Mouse (Mus musculus) kidney, postnatal 0 days (tissue): ENCODE data around the gene Tardbp. TPM values are rescaled to one million over a fixed set of nuclear protein-coding genes. Genes with fewer than 3 reads are reported as not detected.

ENCODE experiments used
- ATAC-seq: fragments of 200-750 bp; cut with Nextera tagmentation; replicated peaks from 2 replicates; pipeline ENCODE4 v1.8.0; 2017; ENCODE audit warnings: low read depth, moderate number of reproducible peaks, moderate TSS enrichment, moderate library complexity; ENCODE audit not compliant: low FRiP score
- DNase-seq: peaks from one replicate; pipeline ENCODE4 v3.0.0-alpha.2; 2016; ENCODE audit warnings: low spot score
- H3K27ac ChIP-seq: fragments of 300-500 bp; sonication (generic); 2 replicates; pipeline ENCODE4 v1.5.1; 2014; ENCODE audit warnings: mild to moderate bottlenecking
- H3K27me3 ChIP-seq: fragments of 300-500 bp; sonication (generic); 2 replicates; pipeline ENCODE4 v1.6.1; 2014; ENCODE audit warnings: low read length, mixed read lengths; ENCODE audit not compliant: insufficient read depth
- H3K36me3 ChIP-seq: fragments of 300-500 bp; sonication (generic); 2 replicates; pipeline ENCODE4 v1.6.1; 2014; ENCODE audit warnings: low read length, mixed read lengths; ENCODE audit not compliant: insufficient read depth
- H3K4me1 ChIP-seq: fragments of 300-500 bp; sonication (generic); replicated peaks from 2 replicates; pipeline ENCODE4 v1.6.1; 2014; ENCODE audit warnings: antibody characterized with exemption, low read length, mixed read lengths; ENCODE audit not compliant: insufficient read depth
- H3K4me2 ChIP-seq: fragments of 300-500 bp; sonication (generic); 2 replicates; pipeline ENCODE4 v1.6.1; 2014; ENCODE audit warnings: mild to moderate bottlenecking, low read length, moderate library complexity, mixed read lengths
- H3K4me3 ChIP-seq: fragments of 300-500 bp; sonication (generic); replicated peaks from 2 replicates; pipeline ENCODE4 v1.5.1; 2014; ENCODE audit warnings: low read depth, low read length
- H3K9ac ChIP-seq: fragments of 300-500 bp; sonication (generic); 2 replicates; pipeline ENCODE4 v1.6.1; 2014; ENCODE audit warnings: low read depth, low read length
- H3K9me3 ChIP-seq: fragments of 300-500 bp; sonication (generic); replicated peaks from 2 replicates; pipeline ENCODE4 v1.6.1; 2016; ENCODE audit warnings: low read length, inconsistent platforms, mixed read lengths
- CTCF ChIP-seq: IDR thresholded peaks from 2 replicates; pipeline ENCODE4 v1.5.1; 2016; ENCODE audit warnings: antibody characterized with exemption, low read depth, mild to moderate bottlenecking, moderate library complexity
- WGBS: fragments of 180-500 bp; shearing (Covaris S2); extraction: QIAGEN DNeasy Blood & Tissue Kit; methylation state at CpG from one replicate; pipeline ENCODE4 v1.1.7; 2014; 5-methylcytosine and 5-hydroxymethylcytosine counted together
- polyA plus RNA-seq: library from polyadenylated mRNA; unstranded; fragments of >200 nt; fragmentation: Nextera tagmentation; extraction: Ambion mirVana; gene quantifications from 2 replicates; pipeline ENCODE4 v1.2.1, GENCODE M21; 2015

Tardbp gene
- polyA plus RNA-seq, 1 experiment from 2014 or later, result 241 TPM

DNA sequence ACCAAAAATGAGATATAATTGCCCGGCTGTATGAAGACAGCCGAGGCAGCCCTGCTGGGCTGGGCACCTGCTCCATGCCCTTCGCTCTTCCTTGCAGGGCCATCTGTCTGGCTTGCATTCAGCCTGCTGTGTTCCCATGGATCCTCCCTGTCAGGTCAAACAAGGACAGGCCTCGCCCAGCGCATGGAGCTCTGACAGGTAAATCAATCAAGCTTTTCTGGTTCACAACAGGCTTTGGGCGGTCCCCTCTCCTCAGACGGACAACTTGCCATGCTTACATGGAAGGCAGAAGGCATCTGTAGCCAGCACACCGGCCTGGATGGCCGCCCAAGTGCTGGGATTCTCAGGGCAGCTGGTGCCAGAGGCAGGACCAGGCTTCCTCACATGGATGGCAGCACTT lies 24.2 kb upstream of the Tardbp start:
- H3K27me3 ChIP-seq, result no peaks in the 10 kb centered on the region

DNA sequence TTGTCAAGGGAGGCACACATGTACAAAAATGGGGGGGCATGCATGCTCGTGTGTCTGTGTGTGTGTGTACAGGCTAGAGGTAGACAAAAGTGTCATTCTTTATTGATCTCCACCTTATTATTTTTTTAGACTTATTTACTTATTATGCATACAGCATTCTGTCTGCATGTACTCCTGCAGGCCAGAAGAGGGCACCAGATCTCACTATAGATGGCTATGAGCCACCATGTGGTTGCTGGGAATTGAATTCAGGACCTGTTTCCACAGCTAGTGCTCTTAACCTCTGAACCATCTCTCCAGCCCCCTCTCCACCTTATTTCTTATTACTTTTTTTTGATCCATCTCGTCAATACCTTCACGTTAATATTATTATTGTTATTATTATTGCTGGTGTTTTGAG lies 22.5 kb upstream of the Tardbp start:
- Histone ChIP-seq H3K4me2 (no peak overlapping the region), H3K36me3 (no peaks in the 10 kb centered on the region), H3K4me1 (no peaks in the 10 kb centered on the region), H3K9ac (no peak overlapping the region), H3K4me3 (no peak overlapping the region), H3K27me3 (no peaks in the 10 kb centered on the region), H3K9me3 (no peaks in the 10 kb centered on the region), H3K27ac (no peak overlapping the region)
- ATAC-seq, result no peak
- no peak for DNase-seq
- TF ChIP-seq CTCF, result peak; percentile 65
- WGBS, result 73% methylated on average over 3 of the region's 3 CpGs

More for the DNA sequence above, 24.2 kb upstream of the Tardbp start:
- Histone ChIP-seq H3K4me1 (no peaks in the 10 kb centered on the region), H3K27ac (no peak overlapping the region), H3K36me3 (no peaks in the 10 kb centered on the region), H3K4me2 (no peak overlapping the region), H3K9ac (no peak overlapping the region), H3K9me3 (no peaks in the 10 kb centered on the region), H3K4me3 (no peak overlapping the region)
- ATAC-seq (no peak), DNase-seq (no peak)
- 70% methylated on average over 9 of the region's 9 CpGs for WGBS
- no peak for TF ChIP-seq CTCF

DNA sequence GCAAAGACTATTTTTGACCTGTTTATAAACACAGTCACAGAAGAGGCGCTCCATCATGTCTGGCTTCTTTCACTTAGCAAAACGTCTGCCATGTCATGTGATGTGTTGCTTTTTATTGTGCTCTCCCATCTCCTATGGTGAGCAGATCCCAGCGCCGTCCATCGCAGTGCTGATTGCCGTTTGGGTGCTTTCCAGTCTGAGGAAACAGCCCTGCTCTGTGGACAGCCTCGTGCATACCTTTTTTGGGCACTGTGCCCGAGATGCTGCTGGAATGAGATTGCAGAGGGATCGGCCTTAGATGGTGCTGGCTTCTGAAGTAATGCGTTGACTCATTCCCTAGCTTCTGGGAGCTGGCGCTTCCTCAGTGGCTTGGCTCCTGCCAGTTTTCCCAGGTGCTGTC lies 19.8 kb upstream of the Tardbp start:
- Histone ChIP-seq H3K4me1 (no peaks in the 10 kb centered on the region), H3K9me3 (no peaks in the 10 kb centered on the region), H3K27me3 (no peaks in the 10 kb centered on the region), H3K9ac (no peak overlapping the region), H3K4me2 (no peak overlapping the region), H3K27ac (no peak overlapping the region), H3K36me3 (no peaks in the 10 kb centered on the region), H3K4me3 (no peak overlapping the region)
- TF ChIP-seq CTCF, result no peak
- WGBS, result 56% methylated on average over 11 of the region's 11 CpGs
- ATAC-seq (no peak), DNase-seq (no peak)

- H3K4me1 ChIP-seq, result peaks cover 6% of the 10 kb centered on the region; the same call in 1 of the 2 replicates
- H3K9me3 ChIP-seq, result no peaks in the 10 kb centered on the region
- no peaks in the 10 kb centered on the region for H3K36me3 ChIP-seq
- no peak overlapping the region for H3K9ac ChIP-seq
- H3K4me3 ChIP-seq, result no peak overlapping the region
- DNase-seq (no peak), ATAC-seq (no peak)
- WGBS, result 85% methylated on average over 6 of the region's 6 CpGs
- H3K4me2 ChIP-seq, result no peak overlapping the region
- H3K27ac ChIP-seq, result no peak overlapping the region
- no peak for TF ChIP-seq CTCF
- no peaks in the 10 kb centered on the region for H3K27me3 ChIP-seq
These were observed 18.1 kb upstream of the Tardbp start for GRCm38 (mm10) chr4:148644926-148645325.

- DNase-seq (peak; percentile 69), ATAC-seq (peak; percentile 38; the same call in 1 of the 2 replicates)
- peak; percentile 90 for TF ChIP-seq CTCF
- H3K36me3 ChIP-seq, result no peaks in the 10 kb centered on the region
- H3K4me2 ChIP-seq, result peak overlapping the region; percentile 44
- 5% methylated on average over 9 of the region's 9 CpGs for WGBS
- no peaks in the 10 kb centered on the region for H3K9me3 ChIP-seq
- H3K4me3 ChIP-seq, result no peak overlapping the region
- peak overlapping the region; percentile 51 for H3K27ac ChIP-seq
- no peak overlapping the region for H3K9ac ChIP-seq
- H3K27me3 ChIP-seq, result no peaks in the 10 kb centered on the region
- H3K4me1 ChIP-seq, result peaks cover 6% of the 10 kb centered on the region; the same call in 1 of the 2 replicates
These were observed 17.3 kb upstream of the Tardbp start for GRCm38 (mm10) chr4:148644157-148644511.

GRCm38 (mm10) chr4:148643291-148644156 lies 16.7 kb upstream of the Tardbp start, which contains the start of gene Gm572:
Gene Gm572, plus strand, starts transcription at chr4:148643317.
- Histone ChIP-seq H3K27ac (peak within 1 kb of the TSS; percentile 51), H3K4me3 (no peak within 1 kb of the TSS), H3K9ac (no peak within 1 kb of the TSS), H3K27me3 (no peaks in the 10 kb centered on the region), H3K9me3 (no peaks in the 10 kb centered on the region), H3K36me3 (no peaks in the 10 kb centered on the region), H3K4me1 (peaks cover 6% of the 10 kb centered on the region; the same call in 1 of the 2 replicates), H3K4me2 (peak within 1 kb of the TSS; percentile 44)
- ATAC-seq (no peak), DNase-seq (no peak)
- TF ChIP-seq CTCF, result no peak
- 59% methylated on average over 15 of the region's 15 CpGs for WGBS
